Mouse (Mus musculus): Measurements from ENCODE around the gene Asdurf.
"Not testable (repeated sequence)": the region's sequence is repeated elsewhere in the genome, so short reads cannot be mapped to it uniquely, and the experiment has no call there.

The Asdurf gene

DNA sequence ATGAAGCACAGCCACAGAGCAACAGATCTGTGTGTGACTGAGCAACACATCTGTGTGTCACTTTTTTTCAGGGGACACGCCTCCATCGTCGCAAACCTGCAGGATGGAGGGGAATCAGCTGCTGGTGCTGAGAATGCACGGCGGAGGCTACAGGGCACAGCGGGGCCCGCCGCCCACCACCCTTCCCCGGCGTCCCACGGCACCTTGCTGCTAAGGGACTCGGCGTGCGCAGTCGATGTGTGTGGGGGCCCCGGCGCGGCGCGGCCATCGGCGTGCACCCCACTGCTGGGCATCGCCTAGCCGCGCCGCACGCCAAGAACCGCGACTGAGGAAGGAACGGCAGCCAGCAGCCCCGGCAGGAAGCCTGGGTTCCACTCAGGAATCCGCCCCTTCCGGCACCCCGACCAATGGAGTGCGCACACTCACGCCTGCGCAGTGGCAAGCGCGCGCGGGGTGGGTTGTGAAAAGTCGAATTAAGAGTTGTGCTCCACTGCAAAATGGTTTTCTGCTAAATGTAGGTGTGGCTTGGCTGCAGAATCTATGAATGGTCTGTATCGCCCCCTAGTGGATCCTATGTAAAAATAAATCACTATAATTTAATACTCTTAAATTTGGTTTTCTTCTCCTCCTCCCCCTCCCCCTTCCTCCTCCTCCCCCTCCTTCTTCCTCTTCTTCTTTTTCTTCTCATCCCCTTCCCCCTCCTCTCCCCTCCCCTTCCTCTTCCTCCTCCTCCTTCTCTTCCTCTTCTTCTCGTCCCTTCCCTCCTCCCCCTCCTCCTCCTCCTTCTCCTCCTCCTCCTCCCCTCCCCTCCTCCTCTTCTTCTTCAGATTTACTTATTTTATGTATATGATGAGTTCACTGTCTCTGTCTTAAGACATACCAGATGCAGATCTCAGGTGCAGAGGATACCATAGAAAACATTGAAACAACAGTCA lies at the start of gene Asdurf, which contains the start of the genes Gm28551 and Asnsd1:
TSS of gene Asdurf (minus strand) at position 293 of the 935 bp plus-strand sequence.
TSS of gene Gm28551 (minus strand) at position 341 of the 935 bp plus-strand sequence.
TSS of gene Asnsd1 (minus strand) at position 426 of the 935 bp plus-strand sequence.
- peak; percentile 95 for DNase-seq (ENCODE audit: low spot score)

DNA sequence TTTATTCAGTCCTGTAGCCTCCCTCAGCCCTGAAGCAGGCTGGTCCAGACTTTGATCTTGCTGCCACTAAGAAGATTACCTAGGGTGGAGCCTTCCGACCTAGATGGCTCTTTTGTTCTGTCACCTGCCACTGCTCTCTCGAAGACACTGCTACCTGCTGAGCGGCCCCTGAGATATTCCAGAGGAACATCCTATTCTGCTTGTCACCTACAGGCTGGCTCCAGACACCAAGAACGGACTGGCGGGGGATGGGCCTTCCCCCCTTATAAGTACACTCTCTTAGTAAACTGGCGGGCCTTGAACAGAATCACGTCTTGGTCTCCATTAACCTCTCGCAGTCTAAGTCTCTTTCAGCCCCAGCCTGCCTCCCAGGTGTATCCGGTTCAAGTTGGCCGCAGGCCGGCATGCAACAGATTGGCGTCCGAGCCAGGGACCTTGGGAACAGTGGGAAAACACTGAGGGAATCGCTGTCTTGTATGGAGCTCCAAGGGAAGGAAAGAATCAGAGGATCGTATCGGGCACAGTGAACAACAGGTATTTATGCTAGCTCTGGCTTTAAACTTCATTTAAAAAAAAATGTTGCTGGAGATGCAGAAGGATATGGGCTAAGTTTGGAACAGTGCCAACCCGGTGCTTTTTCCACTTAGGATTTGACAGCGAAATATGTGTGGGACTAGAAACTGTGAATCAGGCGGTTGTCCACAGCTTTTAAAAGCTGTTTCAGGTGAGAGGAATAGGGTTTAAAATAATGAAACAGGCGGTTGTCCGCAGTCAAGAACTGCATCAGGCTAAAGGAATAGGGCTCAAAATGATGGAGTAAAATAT lies 41.7 kb upstream of the Asdurf start:
- DNase-seq (ENCODE audit: low spot score), result not testable (repeated sequence)

- no peak for DNase-seq (ENCODE audit: low spot score)
Measured at GRCm38 (mm10) chr1:53388762-53389161, 36.3 kb upstream of the Asdurf start.

GRCm38 (mm10) chr1:53384085-53384688 lies 31.8 kb upstream of the Asdurf start:
- DNase-seq (ENCODE audit: low spot score), result no peak

- DNase-seq (ENCODE audit: low spot score), result no peak
Measured at GRCm38 (mm10) chr1:53377731-53378130, 25.3 kb upstream of the Asdurf start.

- not testable (repeated sequence) for DNase-seq (ENCODE audit: low spot score)
Measured at GRCm38 (mm10) chr1:53375965-53376364, 23.5 kb upstream of the Asdurf start.

DNA sequence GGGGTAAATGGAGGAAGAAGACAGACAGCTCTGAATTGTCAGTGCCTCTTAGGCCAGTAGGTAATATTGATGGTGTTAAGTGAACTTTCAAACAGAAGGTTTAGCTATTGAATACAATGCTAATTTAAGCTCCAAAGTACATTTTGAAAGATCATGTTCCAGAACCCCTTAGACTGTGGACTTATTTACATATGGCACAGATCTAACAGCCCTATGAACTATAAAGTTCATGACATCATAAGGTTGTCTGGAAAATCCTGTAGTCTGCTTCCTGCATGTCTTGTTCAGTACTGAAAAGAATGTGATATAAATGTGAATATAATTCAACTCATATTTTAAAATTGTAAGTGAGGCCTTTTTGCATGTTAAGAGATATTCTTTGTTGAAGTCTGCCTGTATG lies 6.6 kb upstream of the Asdurf start:
- DNase-seq (ENCODE audit: low spot score), result no peak

DNA sequence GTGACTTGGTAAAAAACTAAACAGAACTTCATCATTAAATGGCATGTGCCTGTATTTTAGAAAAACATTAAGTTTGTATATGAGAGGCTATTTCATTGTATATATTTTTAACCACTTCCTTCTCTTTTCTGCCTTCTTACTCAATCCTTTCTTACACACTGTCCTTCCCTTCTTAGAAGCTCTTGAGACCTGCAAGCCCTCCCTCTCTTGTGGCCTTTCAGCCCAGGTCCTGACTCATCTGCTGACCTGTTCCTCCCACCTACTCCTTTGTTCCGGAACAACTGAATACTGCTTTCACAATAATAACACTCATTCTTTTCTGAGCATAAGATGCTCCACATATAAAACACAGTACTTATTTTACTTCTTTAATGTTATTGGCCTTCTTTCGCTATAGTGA lies 11.3 kb downstream of the Asdurf start:
- no peak for DNase-seq (ENCODE audit: low spot score)

- not testable (repeated sequence) for DNase-seq (ENCODE audit: low spot score)
Measured at GRCm38 (mm10) chr1:53337403-53337802, 15.0 kb downstream of the Asdurf start.

DNA sequence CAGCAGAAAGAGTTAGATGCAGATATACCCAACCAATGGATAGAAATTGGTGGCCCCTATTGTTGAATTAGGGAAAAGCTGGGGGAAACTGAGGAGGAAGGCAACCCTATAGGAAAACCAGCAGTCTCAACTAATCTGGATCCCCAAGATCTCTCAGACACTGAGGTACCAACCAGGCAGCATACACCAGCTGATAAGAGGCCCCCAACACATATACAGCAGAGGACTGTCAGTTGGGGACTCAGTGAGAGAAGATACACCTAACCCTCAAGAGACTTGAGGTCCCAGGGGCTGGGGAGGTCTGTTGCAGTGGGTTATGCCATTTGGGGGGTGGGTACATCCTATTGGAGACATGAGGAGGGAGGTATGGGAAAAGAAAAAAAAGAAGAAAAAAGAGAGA lies 17.0 kb downstream of the Asdurf start:
- no peak for DNase-seq (ENCODE audit: low spot score)

DNA sequence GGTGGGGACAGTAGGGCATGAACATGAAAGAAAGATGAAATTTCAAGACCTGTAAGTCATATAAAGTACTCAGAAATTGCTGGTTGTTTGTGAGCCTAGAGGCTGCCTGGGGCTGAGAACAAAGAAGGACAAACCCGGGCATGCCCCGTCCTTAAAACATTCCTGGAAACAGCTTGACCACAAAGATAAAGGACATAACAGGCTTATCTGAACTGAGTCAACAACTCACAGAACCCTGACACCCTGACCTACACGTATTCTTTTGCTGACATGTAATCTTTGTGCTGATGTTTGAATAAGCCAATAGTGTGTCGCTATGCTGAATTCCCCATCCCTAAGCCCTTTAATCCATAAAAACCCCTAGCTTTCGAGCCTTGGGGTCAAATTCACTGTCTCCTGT lies 18.9 kb downstream of the Asdurf start:
- DNase-seq (ENCODE audit: low spot score), result not testable (repeated sequence)

GRCm38 (mm10) chr1:53324827-53325494 lies 27.5 kb downstream of the Asdurf start:
- DNase-seq (ENCODE audit: low spot score), result no peak

DNA sequence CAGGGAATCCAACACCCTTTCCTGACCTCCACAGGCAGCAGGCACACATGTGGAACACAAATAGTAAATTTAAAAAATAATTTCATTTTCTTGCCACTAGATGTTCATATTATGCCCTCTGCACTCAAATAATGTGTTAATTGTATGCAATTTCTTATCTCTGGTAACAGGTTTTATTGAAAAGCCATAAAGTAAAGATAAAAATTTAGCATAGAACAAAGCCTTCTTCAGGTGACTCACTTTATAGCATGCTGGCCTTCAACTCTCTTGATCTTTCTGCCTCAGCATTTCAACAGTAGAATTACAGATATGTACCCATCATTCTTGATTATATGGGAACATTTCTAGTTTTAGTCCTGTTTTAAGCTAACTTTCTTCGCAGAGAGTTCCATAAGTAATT lies 28.1 kb downstream of the Asdurf start:
- no peak for DNase-seq (ENCODE audit: low spot score)

GRCm38 (mm10) chr1:53323254-53323653 lies 29.2 kb downstream of the Asdurf start:
- no peak for DNase-seq (ENCODE audit: low spot score)

DNA sequence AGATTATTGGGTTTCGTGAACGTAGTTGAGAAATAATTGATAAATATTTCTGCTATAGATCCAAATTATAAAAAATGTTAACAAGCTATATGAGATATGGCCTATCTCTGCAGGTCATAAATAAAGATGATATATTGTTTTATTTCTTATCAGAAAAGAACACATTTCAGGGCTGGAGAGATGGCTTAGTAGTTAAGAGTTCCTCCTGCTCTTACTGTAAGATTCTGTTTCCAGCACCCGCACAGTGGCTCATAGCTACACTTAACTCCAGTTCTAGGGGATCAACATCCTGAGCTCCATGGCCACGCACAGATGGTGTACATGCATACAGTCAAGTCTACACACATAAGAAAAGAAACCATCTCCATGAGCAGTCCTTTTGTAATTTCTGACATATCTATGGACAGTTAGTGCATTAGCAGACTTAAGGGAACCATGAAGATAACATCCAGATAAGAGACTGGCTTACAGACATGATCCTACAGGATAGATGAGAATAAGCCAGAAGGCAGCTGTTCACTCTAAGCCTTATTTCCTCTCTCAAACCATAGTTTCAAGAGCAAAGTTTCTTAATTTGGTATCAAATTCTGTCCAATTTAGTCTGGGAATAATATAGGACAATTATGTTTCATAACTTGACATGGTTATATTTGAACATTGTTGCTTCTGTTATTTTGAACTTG lies 30.6 kb downstream of the Asdurf start:
- DNase-seq (ENCODE audit: low spot score), result no peak

GRCm38 (mm10) chr1:53312989-53313967 lies 39.1 kb downstream of the Asdurf start, which contains the start of gene Osgepl1:
TSS of gene Osgepl1 (plus strand) at chr1:53313624.
- peak; percentile 60 for DNase-seq (ENCODE audit: low spot score)

DNA sequence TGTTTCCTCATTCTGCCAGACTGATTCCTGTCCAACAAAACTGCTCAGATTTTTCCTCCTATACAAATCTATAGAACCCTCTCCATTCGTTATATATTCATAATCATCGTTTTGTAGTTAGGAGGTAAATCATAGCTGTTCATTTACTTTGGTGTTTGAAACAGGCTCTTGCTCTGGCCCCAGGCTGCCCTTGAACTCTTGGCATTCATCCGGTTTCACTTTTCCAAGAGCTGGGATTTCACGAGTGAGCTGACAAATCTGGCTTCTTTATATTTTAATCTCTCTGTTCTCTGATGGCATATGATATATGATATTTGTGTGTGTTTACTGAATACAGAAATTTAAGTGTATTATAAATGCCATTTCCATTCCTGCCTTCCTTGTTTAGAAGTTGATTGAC lies 51.9 kb downstream of the Asdurf start:
- DNase-seq (ENCODE audit: low spot score), result no peak
